ENCODE assay signal across 9 mouse cellular contexts in the genomic region with DNA sequence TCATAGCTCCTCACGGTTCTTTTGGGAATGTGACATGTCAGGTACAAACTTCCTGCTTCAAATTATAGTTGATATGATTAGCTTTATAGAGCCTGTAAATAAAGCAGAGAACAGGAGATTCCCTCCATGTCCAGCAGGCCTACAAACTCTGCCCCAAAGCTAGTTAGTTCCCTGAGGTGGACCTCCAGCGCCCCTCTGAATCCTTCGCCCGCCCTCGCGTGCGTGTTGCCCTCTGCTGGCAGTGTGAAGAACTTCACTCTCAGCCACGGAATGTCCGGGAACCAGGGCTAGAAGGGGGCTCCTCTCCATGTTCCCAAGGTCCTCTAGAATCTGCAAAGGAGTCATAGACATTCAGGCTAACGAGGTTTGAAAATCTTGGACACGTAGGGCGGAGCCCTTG. TPM values are rescaled to one million over a fixed set of nuclear protein-coding genes. Genes with fewer than 3 reads are reported as not detected.
A peak's percentile ranks its signal among the peaks of the same experiment; 100 is the strongest.
DNase-seq lines count a peak whose midpoint lies in the region; ATAC-seq and TF ChIP-seq lines count a peak whose summit lies in the region.
"Had no signal": no experiment of that assay in that cellular context is flagged by ENCODE, and none has a peak within 500 bp of the region (broad histone marks: within the 10 kb centered on the region; RNA-seq: fewer than 3 reads in every experiment).

No protein-coding gene starts in this region.

- WGBS in hindbrain, embryonic 10.5 days, result 8% methylated on average over 12 of the region's 12 CpGs
- WGBS in hindbrain, embryonic 12.5 days, result 7% methylated on average over 12 of the region's 12 CpGs
- WGBS in embryonic facial prominence, embryonic 10.5 days, result 5% methylated on average over 12 of the region's 12 CpGs
- WGBS in lung, postnatal 0 days, result 11% methylated on average over 12 of the region's 12 CpGs
- WGBS in forebrain, embryonic 13.5 days, result 7% methylated on average over 12 of the region's 12 CpGs

- no peak overlapping the region; the same call in 1 of the 2 replicates for H3K4me2 ChIP-seq in hindbrain, embryonic 12.5 days (replicated peaks)
- H3K4me2 ChIP-seq in lung, postnatal 0 days (replicated peaks; ENCODE audit: low read depth, low read length), result no peak overlapping the region
- H3K4me2 ChIP-seq in forebrain, embryonic 13.5 days, result no peak overlapping the region

- H3K4me3 ChIP-seq in hindbrain, embryonic 10.5 days, result no peak overlapping the region
- no peak overlapping the region for H3K4me3 ChIP-seq in hindbrain, embryonic 12.5 days
- no peak overlapping the region for H3K4me3 ChIP-seq in embryonic facial prominence, embryonic 10.5 days
- H3K4me3 ChIP-seq in lung, postnatal 0 days (ENCODE audit: low read depth, low read length), result no peak overlapping the region
- H3K4me3 ChIP-seq in forebrain, embryonic 13.5 days, result no peak overlapping the region
- H3K4me3 ChIP-seq: liver, embryonic 13.5 days had no signal

- no peaks in the 10 kb centered on the region for H3K36me3 ChIP-seq in hindbrain, embryonic 10.5 days
- no peaks in the 10 kb centered on the region for H3K36me3 ChIP-seq in hindbrain, embryonic 12.5 days
- H3K36me3 ChIP-seq in embryonic facial prominence, embryonic 10.5 days (replicated peaks), result no peaks in the 10 kb centered on the region
- H3K36me3 ChIP-seq in lung, postnatal 0 days (ENCODE audit: insufficient read depth, low read length), result no peaks in the 10 kb centered on the region
- H3K36me3 ChIP-seq in forebrain, embryonic 13.5 days (ENCODE audit: poor library complexity, severe bottlenecking), result no peaks in the 10 kb centered on the region
- H3K36me3 ChIP-seq: liver, embryonic 13.5 days had no signal

- ATAC-seq in hindbrain, embryonic 12.5 days (ENCODE audit: low FRiP score), result no peak
- ATAC-seq in lung, postnatal 0 days, result no peak
- ATAC-seq in forebrain, embryonic 13.5 days, result no peak

- no peak overlapping the region for H3K27ac ChIP-seq in hindbrain, embryonic 10.5 days
- no peak overlapping the region for H3K27ac ChIP-seq in hindbrain, embryonic 12.5 days
- H3K27ac ChIP-seq in embryonic facial prominence, embryonic 10.5 days (replicated peaks), result no peak overlapping the region
- H3K27ac ChIP-seq in lung, postnatal 0 days (ENCODE audit: low read length), result no peak overlapping the region
- H3K27ac ChIP-seq in forebrain, embryonic 13.5 days, result no peak overlapping the region
- H3K27ac ChIP-seq: liver, embryonic 13.5 days had no signal

- peak; percentile 70 for DNase-seq in hindbrain, embryonic 10.5 days (ENCODE audit: low spot score)
- peak; percentile 81 for DNase-seq in ES-CJ7 (ENCODE audit: low read depth, low spot score)
- DNase-seq in embryonic facial prominence, embryonic 10.5 days (ENCODE audit: low spot score), result peak; percentile 73
- DNase-seq in lung, postnatal 0 days (ENCODE audit: low spot score), result no peak
- DNase-seq in thymus, postnatal 36 days, result peak; percentile 49 to 56
- no peak for DNase-seq in frontal cortex, postnatal 36 days (ENCODE audit: low spot score in 2 of 2)
- DNase-seq: liver, embryonic 13.5 days had no signal

- H3K9me3 ChIP-seq in hindbrain, embryonic 10.5 days, result no peaks in the 10 kb centered on the region
- no peaks in the 10 kb centered on the region for H3K9me3 ChIP-seq in hindbrain, embryonic 12.5 days (replicated peaks)
- H3K9me3 ChIP-seq in embryonic facial prominence, embryonic 10.5 days, result no peaks in the 10 kb centered on the region
- no peaks in the 10 kb centered on the region for H3K9me3 ChIP-seq in lung, postnatal 0 days (ENCODE audit: low read length)
- H3K9me3 ChIP-seq in forebrain, embryonic 13.5 days (replicated peaks), result no peaks in the 10 kb centered on the region
- H3K9me3 ChIP-seq: liver, embryonic 13.5 days had no signal

- no peak for TF ChIP-seq EP300 in lung, postnatal 0 days (IDR thresholded peaks at IDR 0.05)

- no peak overlapping the region for H3K9ac ChIP-seq in hindbrain, embryonic 12.5 days
- H3K9ac ChIP-seq in lung, postnatal 0 days (replicated peaks; ENCODE audit: low read depth), result no peak overlapping the region
- H3K9ac ChIP-seq in forebrain, embryonic 13.5 days, result no peak overlapping the region

- H3K27me3 ChIP-seq in hindbrain, embryonic 10.5 days (ENCODE audit: insufficient read depth, poor library complexity, severe bottlenecking), result peaks cover 100% of the 10 kb centered on the region
- peaks cover 97% of the 10 kb centered on the region for H3K27me3 ChIP-seq in hindbrain, embryonic 12.5 days
- peaks cover 100% of the 10 kb centered on the region for H3K27me3 ChIP-seq in embryonic facial prominence, embryonic 10.5 days (replicated peaks; ENCODE audit: low read depth, poor library complexity, severe bottlenecking)
- peaks cover 46% of the 10 kb centered on the region for H3K27me3 ChIP-seq in lung, postnatal 0 days (replicated peaks; ENCODE audit: insufficient read depth, low read length)
- H3K27me3 ChIP-seq in forebrain, embryonic 13.5 days, result peaks cover 98% of the 10 kb centered on the region

- TF ChIP-seq CTCF in lung, postnatal 0 days (IDR thresholded peaks at IDR 0.05), result peak; percentile 86

- peaks cover 33% of the 10 kb centered on the region for H3K4me1 ChIP-seq in hindbrain, embryonic 10.5 days (replicated peaks)
- peaks cover 17% of the 10 kb centered on the region for H3K4me1 ChIP-seq in hindbrain, embryonic 12.5 days
- H3K4me1 ChIP-seq in embryonic facial prominence, embryonic 10.5 days, result peaks cover 40% of the 10 kb centered on the region
- peaks cover 6% of the 10 kb centered on the region; the same call in 1 of the 2 replicates for H3K4me1 ChIP-seq in lung, postnatal 0 days (ENCODE audit: insufficient read depth, low read depth, low read length)
- H3K4me1 ChIP-seq in forebrain, embryonic 13.5 days, result peaks cover 9% of the 10 kb centered on the region; the same call in 1 of the 2 replicates

RNA-seq across cellular contexts. Expression of a gene that starts 11.2 kb away (rescaled TPM):
- polyA plus RNA-seq in hindbrain, embryonic 10.5 days (2016; fragmentation: Nextera tagmentation; extraction: Ambion mirVana), result 24.3 TPM in 2 replicates
- polyA plus RNA-seq in hindbrain, embryonic 12.5 days (2016; fragmentation: Nextera tagmentation; extraction: Ambion mirVana), result 31.3 and 34.4 TPM in 2 replicates
- polyA plus RNA-seq in embryonic facial prominence, embryonic 10.5 days (2016; fragmentation: Nextera tagmentation; extraction: Ambion mirVana), result 15.7 and 19.6 TPM in 2 replicates
- polyA plus RNA-seq in lung, postnatal 0 days (2015; fragmentation: Nextera tagmentation; extraction: Ambion mirVana), result 10.5 and 12.2 TPM in 2 replicates
- 24.4 and 27.3 TPM in 2 replicates for polyA plus RNA-seq in forebrain, embryonic 13.5 days (2015; fragmentation: Nextera tagmentation; extraction: Ambion mirVana)

Comparison
In these comparisons a context has a peak if more than half of its experiments do, and no peak if none do; other contexts are left out.
1. DNase-seq: peak in hindbrain, embryonic 10.5 days (single experiment), ES-CJ7 (single experiment), embryonic facial prominence, embryonic 10.5 days (single experiment) and thymus, postnatal 36 days (2 of 2); none in lung, postnatal 0 days (single experiment) and frontal cortex, postnatal 36 days (0 of 2).